Mouse (Mus musculus): ENCODE data around the gene Tnni3.

Tnni3 gene

GRCm38 (mm10) chr7:4500892-4501471, 23.0 kb downstream of the Tnni3 start:
- intact Hi-C loops (cut with DNase I): no loop called here

DNA sequence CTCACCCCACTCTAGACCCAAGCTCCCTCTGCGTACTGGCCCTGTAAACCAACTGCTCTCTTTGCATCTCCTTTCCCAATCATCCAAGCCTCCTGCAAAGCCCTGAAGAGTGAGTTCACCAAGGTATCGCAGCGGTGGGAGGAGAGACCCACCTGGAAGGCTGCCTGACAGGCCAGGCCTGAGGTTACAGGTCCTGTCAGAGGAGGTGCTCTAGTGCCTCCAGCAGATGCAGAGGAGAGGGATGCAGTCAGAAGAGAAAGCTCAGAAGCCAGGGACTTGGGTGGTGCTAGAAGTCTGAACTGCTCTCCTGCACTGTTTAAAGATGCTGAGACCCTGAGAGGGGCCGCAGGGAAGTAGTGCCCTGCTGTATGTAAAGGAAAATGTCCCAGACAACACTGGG, 25.0 kb downstream of the Tnni3 start:
- intact Hi-C loops (cut with DNase I): loop anchor here (10.0 kb wide), 1 partner anchor 354 kb away; no protein-coding TSS in a partner anchor

DNA sequence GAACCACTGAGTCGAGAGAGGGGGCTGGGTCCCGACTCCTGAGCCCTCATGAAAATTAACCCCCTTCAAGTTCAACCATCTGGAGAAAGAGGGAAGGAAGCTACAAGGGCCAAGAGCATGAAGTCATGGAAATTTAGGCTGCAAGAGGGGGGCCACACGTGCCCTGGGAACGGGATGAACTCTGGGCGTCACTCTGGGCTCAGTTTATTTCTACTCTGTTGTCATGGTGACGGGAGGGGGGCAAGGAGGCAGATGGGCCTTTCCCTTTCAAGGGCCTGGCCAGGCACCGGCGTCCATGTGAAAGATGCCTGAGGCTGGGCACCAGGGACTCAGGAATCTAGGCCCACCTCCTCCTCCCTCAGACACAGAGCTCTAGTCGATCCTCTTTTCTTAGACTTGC, 25.8 kb downstream of the Tnni3 start:
- intact Hi-C loops (cut with DNase I): loop anchor here (10.0 kb wide), 1 partner anchor 353 kb away; no protein-coding TSS in a partner anchor

DNA sequence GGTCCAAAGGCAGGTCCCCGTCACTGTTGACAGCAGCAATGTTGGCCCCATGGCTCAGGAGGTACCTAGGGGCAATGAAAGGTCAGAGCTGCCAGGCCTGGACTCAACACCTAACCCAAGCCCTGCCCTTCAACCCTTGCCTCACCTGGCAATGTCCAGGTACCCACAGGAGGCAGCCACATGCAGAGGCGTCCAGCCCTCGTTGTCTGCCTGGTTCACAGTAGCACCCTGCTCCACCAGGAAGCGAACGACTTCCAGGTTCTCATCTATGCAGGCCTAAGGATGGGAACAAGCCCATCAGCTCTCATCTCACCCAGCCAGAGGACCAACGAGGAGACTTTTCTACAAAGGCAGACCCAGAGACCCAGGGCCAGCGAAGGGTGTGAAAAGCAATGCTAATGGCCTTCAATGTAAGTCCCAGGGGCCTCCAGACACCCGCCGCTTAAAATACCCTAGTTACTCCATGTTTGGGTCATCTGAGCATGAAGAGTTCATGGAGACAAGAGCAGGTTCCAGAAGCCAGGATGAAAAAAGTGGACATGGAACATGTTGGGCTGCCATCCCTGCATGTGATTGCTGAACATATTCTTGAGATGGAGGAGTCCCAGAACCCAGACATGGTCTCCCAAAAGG, 26.6 kb downstream of the Tnni3 start:
- intact Hi-C loops (cut with DNase I): loop anchor here (10.0 kb wide), 1 partner anchor 353 kb away; no protein-coding TSS in a partner anchor

- intact Hi-C loops (cut with DNase I): loop anchor here (10.0 kb wide), 1 partner anchor 352 kb away; no protein-coding TSS in a partner anchor
Observed at GRCm38 (mm10) chr7:4496468-4496867, 27.6 kb downstream of the Tnni3 start.

GRCm38 (mm10) chr7:4493991-4494390, 30.0 kb downstream of the Tnni3 start:
- intact Hi-C loops (cut with DNase I): loop anchor here (10.0 kb wide), 1 partner anchor 349 kb away; no protein-coding TSS in a partner anchor

GRCm38 (mm10) chr7:4492284-4493224, 31.5 kb downstream of the Tnni3 start:
- intact Hi-C loops (cut with DNase I): loop anchor here (10.0 kb wide), 1 partner anchor 348 kb away; no protein-coding TSS in a partner anchor

- intact Hi-C loops (cut with DNase I): loop anchor here (10.0 kb wide), 1 partner anchor 347 kb away; no protein-coding TSS in a partner anchor
Observed at GRCm38 (mm10) chr7:4491308-4491707, 32.7 kb downstream of the Tnni3 start.

DNA sequence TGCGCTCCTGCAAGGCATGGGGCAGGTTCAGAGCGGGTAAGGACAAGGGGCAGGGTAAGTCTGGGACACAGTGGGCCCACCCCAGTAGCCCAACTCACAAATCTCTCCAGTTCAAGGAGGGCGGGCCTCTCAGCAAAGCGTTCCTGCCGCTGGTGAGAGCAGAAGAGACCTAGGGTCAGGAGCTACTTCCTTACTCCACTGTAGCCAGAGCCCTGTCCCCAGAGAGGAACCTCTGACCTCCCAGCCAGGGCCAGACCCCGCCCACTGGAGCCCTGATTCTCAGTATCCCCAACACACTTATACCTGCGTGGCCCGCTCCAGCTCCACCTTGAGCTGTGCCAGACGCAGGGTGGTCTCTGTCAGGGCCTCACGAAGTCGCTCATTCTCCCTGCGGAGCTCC, 41.7 kb downstream of the Tnni3 start:
- intact Hi-C loops (cut with DNase I): no loop called here

- intact Hi-C loops (cut with DNase I): no loop called here
Observed at GRCm38 (mm10) chr7:4479674-4480073, 44.4 kb downstream of the Tnni3 start.

DNA sequence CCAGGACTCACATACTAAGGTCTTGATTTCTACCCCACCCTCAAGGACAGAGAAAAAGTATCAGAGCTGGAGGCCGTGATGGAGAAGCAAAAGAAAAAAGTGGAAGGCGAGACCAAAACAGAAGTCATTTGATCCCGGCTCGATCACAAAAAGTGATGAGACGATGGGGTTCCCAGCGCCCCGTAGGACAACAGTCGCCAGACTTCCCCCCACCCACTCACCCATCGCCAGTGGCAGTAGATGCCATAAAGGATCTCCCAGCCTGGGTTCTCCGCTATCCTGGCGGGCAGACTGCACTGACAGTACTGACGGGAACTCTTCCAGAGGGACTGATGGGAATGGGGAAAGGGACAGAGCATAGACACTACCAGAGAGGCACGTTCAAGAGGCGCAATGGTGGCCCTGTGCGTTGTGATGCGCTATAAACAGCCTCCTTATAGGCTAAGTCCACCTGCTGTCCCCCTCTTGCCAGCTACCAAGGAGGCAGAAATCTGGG, 45.2 kb downstream of the Tnni3 start:
- intact Hi-C loops (cut with DNase I): no loop called here

DNA sequence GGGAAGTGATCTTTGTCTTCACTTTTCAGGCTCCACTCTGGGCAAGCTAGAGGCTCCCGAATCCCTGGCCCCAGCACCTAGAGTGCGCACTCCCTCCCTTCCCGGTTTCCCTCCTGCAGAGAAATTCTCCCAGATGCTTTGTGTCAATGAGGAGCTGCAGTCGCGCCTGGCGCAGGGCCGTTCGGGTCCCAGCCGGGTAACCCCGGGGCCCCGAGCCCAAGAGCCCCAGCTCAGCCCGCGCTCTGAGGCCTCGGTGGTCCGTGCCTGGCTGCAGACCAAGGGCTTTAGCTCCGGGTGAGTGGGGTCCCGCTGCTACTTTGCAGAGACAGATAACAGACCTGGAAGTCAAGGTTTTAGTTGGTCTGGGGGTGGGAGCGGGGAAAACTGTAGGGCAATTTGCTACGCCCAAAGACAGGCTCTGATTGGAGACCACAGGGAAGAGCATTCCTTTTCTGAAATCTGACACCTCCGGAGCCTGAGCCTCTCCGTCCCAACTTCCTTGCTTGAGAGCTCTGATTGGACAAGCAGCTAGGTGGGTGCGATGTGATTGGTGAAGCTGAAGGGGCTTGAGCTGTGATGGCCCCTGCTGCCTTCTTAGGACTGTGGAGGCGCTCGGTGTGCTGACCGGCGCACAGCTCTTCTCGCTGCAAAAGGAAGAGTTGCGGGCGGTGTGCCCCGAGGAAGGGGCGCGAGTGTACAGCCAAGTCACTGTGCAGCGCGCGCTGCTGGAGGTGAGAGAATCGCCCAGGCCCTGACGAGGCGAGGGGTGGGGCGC, 45.8 kb downstream of the Tnni3 start:
- intact Hi-C loops (cut with DNase I): no loop called here

DNA sequence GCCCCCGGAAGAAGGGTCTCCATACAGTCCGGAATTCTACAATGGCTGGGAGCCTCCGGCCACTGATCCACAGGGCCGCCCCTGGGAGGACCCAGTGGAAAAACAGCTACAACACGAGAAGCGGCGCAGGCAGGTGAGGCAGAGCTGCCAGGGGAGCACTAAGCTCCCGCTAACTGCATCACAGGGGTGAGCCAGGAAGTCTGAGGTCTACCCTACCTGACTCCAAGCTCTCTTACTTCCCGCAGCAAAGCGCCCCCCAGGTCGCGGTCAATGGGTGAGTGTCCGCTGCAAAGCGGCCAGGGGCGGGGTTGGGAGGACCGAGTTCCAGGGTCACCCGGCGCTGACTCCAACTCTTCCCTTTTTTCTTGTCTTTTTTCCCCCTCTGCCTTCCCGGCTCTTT, 50.1 kb downstream of the Tnni3 start:
- intact Hi-C loops (cut with DNase I): no loop called here

GRCm38 (mm10) chr7:4471179-4471555, 52.9 kb downstream of the Tnni3 start:
- intact Hi-C loops (cut with DNase I): loop anchor here (2.0 kb wide), 1 partner anchor 38 kb away; no protein-coding TSS in a partner anchor

GRCm38 (mm10) chr7:4470275-4471178, 53.5 kb downstream of the Tnni3 start:
- intact Hi-C loops (cut with DNase I): loop anchor here (2.0 kb wide), 1 partner anchor 38 kb away; no protein-coding TSS in a partner anchor
